Mouse (Mus musculus): ENCODE results near the gene Atg2a. TPM values are rescaled to one million over a fixed set of nuclear protein-coding genes. Genes with fewer than 3 reads are reported as not detected.

The Atg2a gene
- 9.3 and 11.2 TPM in 2 replicates for polyA plus RNA-seq (2015; fragmentation: Nextera tagmentation; extraction: Ambion mirVana)

GRCm38 (mm10) chr19:6241274-6242107, at the start of gene Atg2a:
Atg2a (plus strand) TSS chr19:6241668.
- Histone ChIP-seq H3K27ac (ENCODE audit: low read length) (peak within 1 kb of the TSS; percentile 56), H3K4me1 (ENCODE audit: control insufficient read depth, insufficient read depth, low read length) (peaks cover 13% of the 10 kb centered on the region), H3K4me2 (ENCODE audit: low read depth, low read length) (peak within 1 kb of the TSS; percentile 80), H3K27me3 (ENCODE audit: control insufficient read depth, insufficient read depth, low read length) (no peaks in the 10 kb centered on the region), H3K9me3 (replicated peaks; ENCODE audit: control insufficient read depth, low read length) (no peaks in the 10 kb centered on the region), H3K9ac (ENCODE audit: low read length) (peak within 1 kb of the TSS; percentile 81), H3K4me3 (replicated peaks; ENCODE audit: low read length) (peak within 1 kb of the TSS; percentile 69), H3K36me3 (ENCODE audit: control insufficient read depth, insufficient read depth, low read length) (peaks cover 6% of the 10 kb centered on the region; the same call in 1 of the 2 replicates)
- under 1% methylated on average over 55 of the region's 55 CpGs for WGBS
- ATAC-seq (ENCODE audit: insufficient read depth, low FRiP score) = peak; percentile 95

GRCm38 (mm10) chr19:6204265-6204664, 37.2 kb upstream of the Atg2a start:
- Histone ChIP-seq H3K9me3 (replicated peaks; ENCODE audit: control insufficient read depth, low read length) (no peaks in the 10 kb centered on the region), H3K27ac (ENCODE audit: low read length) (no peak overlapping the region), H3K9ac (ENCODE audit: low read length) (no peak overlapping the region), H3K27me3 (ENCODE audit: control insufficient read depth, insufficient read depth, low read length) (no peaks in the 10 kb centered on the region), H3K4me3 (replicated peaks; ENCODE audit: low read length) (no peak overlapping the region), H3K36me3 (ENCODE audit: control insufficient read depth, insufficient read depth, low read length) (no peaks in the 10 kb centered on the region), H3K4me2 (ENCODE audit: low read depth, low read length) (no peak overlapping the region), H3K4me1 (ENCODE audit: control insufficient read depth, insufficient read depth, low read length) (no peaks in the 10 kb centered on the region)
- WGBS = 73% methylated on average over 2 of the region's 2 CpGs
- ATAC-seq (ENCODE audit: insufficient read depth, low FRiP score) = no peak

GRCm38 (mm10) chr19:6206716-6207115, 34.8 kb upstream of the Atg2a start:
- Histone ChIP-seq H3K27me3 (ENCODE audit: control insufficient read depth, insufficient read depth, low read length) (no peaks in the 10 kb centered on the region), H3K4me2 (ENCODE audit: low read depth, low read length) (no peak overlapping the region), H3K9me3 (replicated peaks; ENCODE audit: control insufficient read depth, low read length) (no peaks in the 10 kb centered on the region), H3K4me1 (ENCODE audit: control insufficient read depth, insufficient read depth, low read length) (no peaks in the 10 kb centered on the region), H3K36me3 (ENCODE audit: control insufficient read depth, insufficient read depth, low read length) (no peaks in the 10 kb centered on the region), H3K4me3 (replicated peaks; ENCODE audit: low read length) (no peak overlapping the region), H3K27ac (ENCODE audit: low read length) (no peak overlapping the region), H3K9ac (ENCODE audit: low read length) (no peak overlapping the region)
- WGBS = 72% methylated on average over 5 of the region's 5 CpGs
- ATAC-seq (ENCODE audit: insufficient read depth, low FRiP score) = no peak

- 47% methylated on average over 6 of the region's 6 CpGs for WGBS
- Histone ChIP-seq H3K27ac (ENCODE audit: low read length) (no peak overlapping the region), H3K9ac (ENCODE audit: low read length) (no peak overlapping the region)
These were observed 25.3 kb upstream of the Atg2a start for GRCm38 (mm10) chr19:6216046-6216705.

GRCm38 (mm10) chr19:6218606-6219005, 22.9 kb upstream of the Atg2a start:
- 54% methylated on average over 6 of the region's 6 CpGs for WGBS
- no peak for ATAC-seq (ENCODE audit: insufficient read depth, low FRiP score)
- H3K9me3 ChIP-seq (replicated peaks; ENCODE audit: control insufficient read depth, low read length) = no peaks in the 10 kb centered on the region
- no peaks in the 10 kb centered on the region for H3K4me1 ChIP-seq (ENCODE audit: control insufficient read depth, insufficient read depth, low read length)
- no peak overlapping the region for H3K9ac ChIP-seq (ENCODE audit: low read length)
- no peak overlapping the region for H3K4me2 ChIP-seq (ENCODE audit: low read depth, low read length)
- H3K4me3 ChIP-seq (replicated peaks; ENCODE audit: low read length) = no peak overlapping the region
- H3K27me3 ChIP-seq (ENCODE audit: control insufficient read depth, insufficient read depth, low read length) = no peaks in the 10 kb centered on the region
- H3K27ac ChIP-seq (ENCODE audit: low read length) = no peak overlapping the region
- no peaks in the 10 kb centered on the region for H3K36me3 ChIP-seq (ENCODE audit: control insufficient read depth, insufficient read depth, low read length)

More at GRCm38 (mm10) chr19:6216046-6216705, 25.3 kb upstream of the Atg2a start:
- no peaks in the 10 kb centered on the region for H3K9me3 ChIP-seq (replicated peaks; ENCODE audit: control insufficient read depth, low read length)
- H3K36me3 ChIP-seq (ENCODE audit: control insufficient read depth, insufficient read depth, low read length) = no peaks in the 10 kb centered on the region
- H3K4me2 ChIP-seq (ENCODE audit: low read depth, low read length) = no peak overlapping the region
- H3K4me1 ChIP-seq (ENCODE audit: control insufficient read depth, insufficient read depth, low read length) = no peaks in the 10 kb centered on the region
- H3K4me3 ChIP-seq (replicated peaks; ENCODE audit: low read length) = no peak overlapping the region
- no peaks in the 10 kb centered on the region for H3K27me3 ChIP-seq (ENCODE audit: control insufficient read depth, insufficient read depth, low read length)
- ATAC-seq (ENCODE audit: insufficient read depth, low FRiP score) = no peak

GRCm38 (mm10) chr19:6226135-6226534, 15.3 kb upstream of the Atg2a start, which contains the start of gene Gpha2:
Gpha2 (plus strand) TSS chr19:6226380.
- H3K27me3 ChIP-seq (ENCODE audit: control insufficient read depth, insufficient read depth, low read length) = no peaks in the 10 kb centered on the region
- no peak within 1 kb of the TSS for H3K4me3 ChIP-seq (replicated peaks; ENCODE audit: low read length)
- no peak within 1 kb of the TSS for H3K4me2 ChIP-seq (ENCODE audit: low read depth, low read length)
- no peak within 1 kb of the TSS for H3K9ac ChIP-seq (ENCODE audit: low read length)
- no peaks in the 10 kb centered on the region for H3K4me1 ChIP-seq (ENCODE audit: control insufficient read depth, insufficient read depth, low read length)
- H3K9me3 ChIP-seq (replicated peaks; ENCODE audit: control insufficient read depth, low read length) = no peaks in the 10 kb centered on the region
- WGBS = 13% methylated on average over 2 of the region's 2 CpGs
- ATAC-seq (ENCODE audit: insufficient read depth, low FRiP score) = no peak
- 0 out of 2 replicates have a peak, but pooled peaks cover 8% of the 10 kb centered on the region for H3K36me3 ChIP-seq (ENCODE audit: control insufficient read depth, insufficient read depth, low read length)
- no peak within 1 kb of the TSS for H3K27ac ChIP-seq (ENCODE audit: low read length)

GRCm38 (mm10) chr19:6226763-6227162, 14.7 kb upstream of the Atg2a start:
- WGBS = 88% methylated on average over 14 of the region's 14 CpGs
- no peak for ATAC-seq (ENCODE audit: insufficient read depth, low FRiP score)
- no peaks in the 10 kb centered on the region for H3K4me1 ChIP-seq (ENCODE audit: control insufficient read depth, insufficient read depth, low read length)

GRCm38 (mm10) chr19:6227864-6228263, 13.6 kb upstream of the Atg2a start:
- no peaks in the 10 kb centered on the region for H3K9me3 ChIP-seq (replicated peaks; ENCODE audit: control insufficient read depth, low read length)
- 0 out of 2 replicates have a peak, but pooled peaks cover 8% of the 10 kb centered on the region for H3K36me3 ChIP-seq (ENCODE audit: control insufficient read depth, insufficient read depth, low read length)
- ATAC-seq (ENCODE audit: insufficient read depth, low FRiP score) = no peak
- H3K9ac ChIP-seq (ENCODE audit: low read length) = no peak overlapping the region
- H3K4me1 ChIP-seq (ENCODE audit: control insufficient read depth, insufficient read depth, low read length) = no peaks in the 10 kb centered on the region
- H3K4me2 ChIP-seq (ENCODE audit: low read depth, low read length) = no peak overlapping the region
- WGBS = 82% methylated on average over 4 of the region's 4 CpGs
- no peak overlapping the region for H3K4me3 ChIP-seq (replicated peaks; ENCODE audit: low read length)
- H3K27ac ChIP-seq (ENCODE audit: low read length) = no peak overlapping the region
- no peaks in the 10 kb centered on the region for H3K27me3 ChIP-seq (ENCODE audit: control insufficient read depth, insufficient read depth, low read length)

More at GRCm38 (mm10) chr19:6226763-6227162, 14.7 kb upstream of the Atg2a start:
- H3K9ac ChIP-seq (ENCODE audit: low read length) = no peak overlapping the region
- H3K36me3 ChIP-seq (ENCODE audit: control insufficient read depth, insufficient read depth, low read length) = 0 out of 2 replicates have a peak, but pooled peaks cover 8% of the 10 kb centered on the region
- no peak overlapping the region for H3K4me3 ChIP-seq (replicated peaks; ENCODE audit: low read length)
- H3K27me3 ChIP-seq (ENCODE audit: control insufficient read depth, insufficient read depth, low read length) = no peaks in the 10 kb centered on the region
- H3K9me3 ChIP-seq (replicated peaks; ENCODE audit: control insufficient read depth, low read length) = no peaks in the 10 kb centered on the region
- H3K27ac ChIP-seq (ENCODE audit: low read length) = no peak overlapping the region
- no peak overlapping the region for H3K4me2 ChIP-seq (ENCODE audit: low read depth, low read length)

- Histone ChIP-seq H3K4me1 (ENCODE audit: control insufficient read depth, insufficient read depth, low read length) (peaks cover 12% of the 10 kb centered on the region), H3K27me3 (ENCODE audit: control insufficient read depth, insufficient read depth, low read length) (no peaks in the 10 kb centered on the region), H3K4me2 (ENCODE audit: low read depth, low read length) (no peak overlapping the region), H3K36me3 (ENCODE audit: control insufficient read depth, insufficient read depth, low read length) (0 out of 2 replicates have a peak, but pooled peaks cover 8% of the 10 kb centered on the region), H3K27ac (ENCODE audit: low read length) (no peak overlapping the region), H3K9ac (ENCODE audit: low read length) (no peak overlapping the region), H3K4me3 (replicated peaks; ENCODE audit: low read length) (no peak overlapping the region), H3K9me3 (replicated peaks; ENCODE audit: control insufficient read depth, low read length) (no peaks in the 10 kb centered on the region)
- 91% methylated on average over 4 of the region's 4 CpGs for WGBS
- no peak for ATAC-seq (ENCODE audit: insufficient read depth, low FRiP score)
These were observed 11.1 kb upstream of the Atg2a start for GRCm38 (mm10) chr19:6230411-6230810.
